Mouse (Mus musculus): ENCODE data around the gene B3galt2. TPM values are rescaled to one million over a fixed set of nuclear protein-coding genes. Genes with fewer than 3 reads are reported as not detected.

Gene B3galt2
- 32.4 TPM for polyA plus RNA-seq (2014; fragmentation: Illumina TruSeq; extraction: RNeasy Lipid Tissue Mini Kit (QIAGEN cat#74804); ENCODE audit: low read depth, low replicate concordance)

DNA sequence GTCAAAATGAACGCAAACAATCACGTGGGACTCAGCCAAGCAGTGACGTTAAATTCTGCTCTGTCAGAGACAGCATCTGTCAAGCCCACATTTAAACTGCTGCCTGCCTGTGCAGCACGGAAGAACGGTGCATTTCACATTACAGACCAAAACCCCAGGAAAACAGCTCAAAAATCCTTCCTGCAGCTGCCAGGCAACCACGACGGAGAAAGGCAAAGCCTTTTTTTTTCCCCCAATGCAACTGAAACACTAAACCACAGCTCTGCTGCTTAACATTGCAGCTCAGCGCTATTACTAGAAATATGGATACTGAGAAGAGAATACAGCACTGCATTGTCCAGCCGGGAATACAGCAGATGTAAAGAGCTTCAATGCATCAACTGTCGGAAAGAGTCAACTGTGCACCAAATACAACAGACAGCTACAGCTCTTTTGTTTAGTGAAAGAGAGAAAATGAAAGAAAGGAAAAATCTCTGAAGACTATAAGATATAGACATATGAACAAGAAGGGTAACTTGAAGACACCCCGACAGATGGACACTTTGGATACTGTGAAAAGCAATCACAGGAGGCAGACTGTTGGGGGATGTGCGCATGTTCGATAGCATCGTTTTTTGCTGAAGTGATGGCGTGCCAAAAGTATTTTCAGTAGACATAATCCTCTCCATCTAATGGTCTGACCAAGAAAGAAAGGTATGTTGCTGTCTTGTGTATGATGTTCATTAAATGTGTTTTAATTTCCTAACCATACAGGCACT, at the start of gene B3galt2:
Gene B3galt2 (plus strand): TSS at position 15 of the 758 bp plus-strand sequence.

DNA sequence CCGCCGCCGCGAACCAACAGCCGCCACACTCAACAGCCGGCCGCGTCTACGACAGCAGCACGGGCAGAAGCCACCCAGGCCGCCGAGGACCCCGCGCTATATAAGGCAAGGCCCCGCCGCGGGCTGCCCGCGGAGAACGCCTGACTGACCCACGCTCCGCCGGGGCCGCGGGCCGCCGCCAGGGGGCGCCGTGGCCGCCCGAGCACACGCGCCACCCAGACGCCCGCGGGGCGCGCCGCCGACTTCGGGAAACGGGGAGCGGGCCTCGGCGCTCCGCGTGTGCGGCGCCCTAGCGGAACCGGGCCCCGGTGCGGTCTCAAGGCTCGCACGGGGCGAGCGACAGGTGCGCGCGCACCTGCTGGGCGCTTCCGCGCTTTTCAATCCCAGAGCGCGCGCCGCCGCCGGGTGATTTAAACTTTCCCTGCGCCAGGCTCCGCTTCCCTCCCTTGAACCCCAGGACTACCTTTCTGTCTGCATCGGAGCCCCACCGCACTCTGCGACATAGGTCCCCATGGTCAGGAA, 62.3 kb downstream of the B3galt2 start, which contains the start of gene Cdc73:
Gene Cdc73 (minus strand): TSS at position 153 of the 522 bp plus-strand sequence.

Other genes starting within 250 kb of the B3galt2 start
- gene Cdc73, start 62.2 kb downstream of the B3galt2 start, polyA plus RNA-seq (2014; fragmentation: Illumina TruSeq; extraction: RNeasy Lipid Tissue Mini Kit (QIAGEN cat#74804); ENCODE audit: low read depth, low replicate concordance), result 187 TPM
- 134 TPM for gene Glrx2, start 75.7 kb downstream of the B3galt2 start, polyA plus RNA-seq (2014; fragmentation: Illumina TruSeq; extraction: RNeasy Lipid Tissue Mini Kit (QIAGEN cat#74804); ENCODE audit: low read depth, low replicate concordance)
- 67.6 TPM for gene Trove2, start 136.4 kb downstream of the B3galt2 start, polyA plus RNA-seq (2014; fragmentation: Illumina TruSeq; extraction: RNeasy Lipid Tissue Mini Kit (QIAGEN cat#74804); ENCODE audit: low read depth, low replicate concordance)
- 133 TPM for gene Uchl5, start 136.6 kb downstream of the B3galt2 start, polyA plus RNA-seq (2014; fragmentation: Illumina TruSeq; extraction: RNeasy Lipid Tissue Mini Kit (QIAGEN cat#74804); ENCODE audit: low read depth, low replicate concordance)